Mouse (Mus musculus): Measurements from ENCODE around the gene Slc5a5.

Gene Slc5a5

GRCm38 (mm10) chr8:70852595-70853231, 39.8 kb downstream of the Slc5a5 start:
- no peak for DNase-seq (ENCODE audit: low spot score)

- no peak for DNase-seq (ENCODE audit: low spot score)
Measured at GRCm38 (mm10) chr8:70851837-70852236, 40.7 kb downstream of the Slc5a5 start.

- no peak for DNase-seq (ENCODE audit: low spot score)
Measured at GRCm38 (mm10) chr8:70850947-70851346, 41.6 kb downstream of the Slc5a5 start.

- no peak for DNase-seq (ENCODE audit: low spot score)
Measured at GRCm38 (mm10) chr8:70850132-70850845, 42.3 kb downstream of the Slc5a5 start.

- no peak for DNase-seq (ENCODE audit: low spot score)
Measured at GRCm38 (mm10) chr8:70849333-70849990, 43.1 kb downstream of the Slc5a5 start.

- DNase-seq (ENCODE audit: low spot score), result no peak
Measured at GRCm38 (mm10) chr8:70846371-70847154, 46.0 kb downstream of the Slc5a5 start.

- DNase-seq (ENCODE audit: low spot score), result no peak
Measured at GRCm38 (mm10) chr8:70845108-70845507, 47.4 kb downstream of the Slc5a5 start.

- DNase-seq (ENCODE audit: low spot score), result peak; percentile 96
Measured at GRCm38 (mm10) chr8:70844523-70844922, 48.0 kb downstream of the Slc5a5 start.

- no peak for DNase-seq (ENCODE audit: low spot score)
Measured at GRCm38 (mm10) chr8:70843941-70844340, 48.6 kb downstream of the Slc5a5 start.

- DNase-seq (ENCODE audit: low spot score), result no peak
Measured at GRCm38 (mm10) chr8:70843214-70843773, 49.3 kb downstream of the Slc5a5 start.

- no peak for DNase-seq (ENCODE audit: low spot score)
Measured at GRCm38 (mm10) chr8:70842484-70842883, 50.1 kb downstream of the Slc5a5 start.

GRCm38 (mm10) chr8:70841147-70842072, 51.1 kb downstream of the Slc5a5 start:
- DNase-seq (ENCODE audit: low spot score), result peak; percentile 92

- no peak for DNase-seq (ENCODE audit: low spot score)
Measured at GRCm38 (mm10) chr8:70840590-70840989, 52.0 kb downstream of the Slc5a5 start.

GRCm38 (mm10) chr8:70839408-70840351, 52.9 kb downstream of the Slc5a5 start, which contains the start of gene Arrdc2:
Gene Arrdc2 (minus strand): TSS chr8:70839720.
- peak; percentile 100 for DNase-seq (ENCODE audit: low spot score)

GRCm38 (mm10) chr8:70838654-70839407, 53.7 kb downstream of the Slc5a5 start:
- DNase-seq (ENCODE audit: low spot score), result peak; percentile 51

- DNase-seq (ENCODE audit: low spot score), result no peak
Measured at GRCm38 (mm10) chr8:70836666-70837065, 55.9 kb downstream of the Slc5a5 start.

GRCm38 (mm10) chr8:70834071-70834470, 58.5 kb downstream of the Slc5a5 start:
- DNase-seq (ENCODE audit: low spot score), result no peak

- DNase-seq (ENCODE audit: low spot score), result no peak
Measured at GRCm38 (mm10) chr8:70833520-70833919, 59.0 kb downstream of the Slc5a5 start.

- DNase-seq (ENCODE audit: low spot score), result no peak
Measured at GRCm38 (mm10) chr8:70833018-70833482, 59.5 kb downstream of the Slc5a5 start.

Data from retina, embryonic 14.5 days (tissue).